Mouse (Mus musculus): ENCODE results near the gene Thsd1. TPM values are rescaled to one million over a fixed set of nuclear protein-coding genes. Genes with fewer than 3 reads are reported as not detected.

Gene Thsd1
- polyA plus RNA-seq, 1 experiment from 2014 or later = 7.3 TPM

GRCm38 (mm10) chr8:22209012-22209411 is 18.1 kb upstream of the Thsd1 start:
- Histone ChIP-seq H3K27me3 (ENCODE audit: control insufficient read depth, insufficient read depth, low read depth, low read length) (no peaks in the 10 kb centered on the region), H3K4me1 (ENCODE audit: control insufficient read depth, insufficient read depth, low read length) (no peaks in the 10 kb centered on the region), H3K9me3 (replicated peaks; ENCODE audit: control insufficient read depth, low read length, poor library complexity, severe bottlenecking) (no peaks in the 10 kb centered on the region), H3K4me3 (ENCODE audit: low read depth, low read length) (no peak overlapping the region), H3K27ac (ENCODE audit: low read length) (no peak overlapping the region), H3K9ac (ENCODE audit: low read depth, low read length) (no peak overlapping the region), H3K4me2 (ENCODE audit: low read length) (no peak overlapping the region), H3K36me3 (ENCODE audit: control insufficient read depth, insufficient read depth, low read length) (peaks cover 31% of the 10 kb centered on the region)
- WGBS = 59% methylated on average over 5 of the region's 5 CpGs
- no peak for ATAC-seq

GRCm38 (mm10) chr8:22214826-22215225 is 12.3 kb upstream of the Thsd1 start:
- Histone ChIP-seq H3K27me3 (ENCODE audit: control insufficient read depth, insufficient read depth, low read depth, low read length) (no peaks in the 10 kb centered on the region), H3K9me3 (replicated peaks; ENCODE audit: control insufficient read depth, low read length, poor library complexity, severe bottlenecking) (no peaks in the 10 kb centered on the region), H3K4me1 (ENCODE audit: control insufficient read depth, insufficient read depth, low read length) (no peaks in the 10 kb centered on the region), H3K27ac (ENCODE audit: low read length) (no peak overlapping the region), H3K36me3 (ENCODE audit: control insufficient read depth, insufficient read depth, low read length) (peaks cover 45% of the 10 kb centered on the region), H3K9ac (ENCODE audit: low read depth, low read length) (no peak overlapping the region), H3K4me2 (ENCODE audit: low read length) (no peak overlapping the region), H3K4me3 (ENCODE audit: low read depth, low read length) (no peak overlapping the region)
- no peak for ATAC-seq
- 99% methylated on average over 10 of the region's 10 CpGs for WGBS

- H3K9me3 ChIP-seq (replicated peaks; ENCODE audit: control insufficient read depth, low read length, poor library complexity, severe bottlenecking) = no peaks in the 10 kb centered on the region
- no peak for ATAC-seq
- peaks cover 12% of the 10 kb centered on the region for H3K27me3 ChIP-seq (ENCODE audit: control insufficient read depth, insufficient read depth, low read depth, low read length)
- no peak overlapping the region for H3K4me3 ChIP-seq (ENCODE audit: low read depth, low read length)
- no peak overlapping the region for H3K4me2 ChIP-seq (ENCODE audit: low read length)
- no peak overlapping the region for H3K27ac ChIP-seq (ENCODE audit: low read length)
- H3K9ac ChIP-seq (ENCODE audit: low read depth, low read length) = no peak overlapping the region
- WGBS = 67% methylated on average over 8 of the region's 8 CpGs
- no peaks in the 10 kb centered on the region; the same call in 1 of the 2 replicates for H3K36me3 ChIP-seq (ENCODE audit: control insufficient read depth, insufficient read depth, low read length)
- H3K4me1 ChIP-seq (ENCODE audit: control insufficient read depth, insufficient read depth, low read length) = peaks cover 6% of the 10 kb centered on the region
These were observed 752 bp upstream of the Thsd1 start for GRCm38 (mm10) chr8:22226361-22226760.

GRCm38 (mm10) chr8:22228621-22229020 is 1.5 kb downstream of the Thsd1 start:
- Histone ChIP-seq H3K36me3 (ENCODE audit: control insufficient read depth, insufficient read depth, low read length) (no peaks in the 10 kb centered on the region), H3K4me1 (ENCODE audit: control insufficient read depth, insufficient read depth, low read length) (peaks cover 6% of the 10 kb centered on the region), H3K4me3 (ENCODE audit: low read depth, low read length) (no peak overlapping the region), H3K9ac (ENCODE audit: low read depth, low read length) (no peak overlapping the region), H3K9me3 (replicated peaks; ENCODE audit: control insufficient read depth, low read length, poor library complexity, severe bottlenecking) (no peaks in the 10 kb centered on the region), H3K4me2 (ENCODE audit: low read length) (no peak overlapping the region), H3K27ac (ENCODE audit: low read length) (no peak overlapping the region), H3K27me3 (ENCODE audit: control insufficient read depth, insufficient read depth, low read depth, low read length) (peaks cover 12% of the 10 kb centered on the region)
- WGBS = 31% methylated on average over 7 of the region's 7 CpGs
- no peak for ATAC-seq

GRCm38 (mm10) chr8:22242986-22243385 is 15.9 kb downstream of the Thsd1 start:
- Histone ChIP-seq H3K9me3 (replicated peaks; ENCODE audit: control insufficient read depth, low read length, poor library complexity, severe bottlenecking) (no peaks in the 10 kb centered on the region), H3K27ac (ENCODE audit: low read length) (no peak overlapping the region)
- WGBS = 93% methylated on average over 9 of the region's 9 CpGs

GRCm38 (mm10) chr8:22245663-22246062 is 18.6 kb downstream of the Thsd1 start:
- no peaks in the 10 kb centered on the region for H3K9me3 ChIP-seq (replicated peaks; ENCODE audit: control insufficient read depth, low read length, poor library complexity, severe bottlenecking)
- 75% methylated on average over 1 of the region's 1 CpGs for WGBS
- no peak for ATAC-seq
- no peak overlapping the region for H3K9ac ChIP-seq (ENCODE audit: low read depth, low read length)
- no peak overlapping the region for H3K4me3 ChIP-seq (ENCODE audit: low read depth, low read length)
- no peaks in the 10 kb centered on the region for H3K36me3 ChIP-seq (ENCODE audit: control insufficient read depth, insufficient read depth, low read length)
- no peak overlapping the region for H3K27ac ChIP-seq (ENCODE audit: low read length)
- no peak overlapping the region for H3K4me2 ChIP-seq (ENCODE audit: low read length)
- no peaks in the 10 kb centered on the region for H3K27me3 ChIP-seq (ENCODE audit: control insufficient read depth, insufficient read depth, low read depth, low read length)
- H3K4me1 ChIP-seq (ENCODE audit: control insufficient read depth, insufficient read depth, low read length) = no peaks in the 10 kb centered on the region

More at GRCm38 (mm10) chr8:22242986-22243385, 15.9 kb downstream of the Thsd1 start:
- H3K4me3 ChIP-seq (ENCODE audit: low read depth, low read length) = no peak overlapping the region
- no peaks in the 10 kb centered on the region for H3K27me3 ChIP-seq (ENCODE audit: control insufficient read depth, insufficient read depth, low read depth, low read length)
- no peak for ATAC-seq
- H3K9ac ChIP-seq (ENCODE audit: low read depth, low read length) = no peak overlapping the region
- no peak overlapping the region for H3K4me2 ChIP-seq (ENCODE audit: low read length)
- H3K4me1 ChIP-seq (ENCODE audit: control insufficient read depth, insufficient read depth, low read length) = no peaks in the 10 kb centered on the region
- H3K36me3 ChIP-seq (ENCODE audit: control insufficient read depth, insufficient read depth, low read length) = no peaks in the 10 kb centered on the region

GRCm38 (mm10) chr8:22247956-22248355 is 20.8 kb downstream of the Thsd1 start:
- Histone ChIP-seq H3K4me1 (ENCODE audit: control insufficient read depth, insufficient read depth, low read length) (no peaks in the 10 kb centered on the region), H3K36me3 (ENCODE audit: control insufficient read depth, insufficient read depth, low read length) (no peaks in the 10 kb centered on the region), H3K9ac (ENCODE audit: low read depth, low read length) (no peak overlapping the region), H3K27me3 (ENCODE audit: control insufficient read depth, insufficient read depth, low read depth, low read length) (no peaks in the 10 kb centered on the region), H3K27ac (ENCODE audit: low read length) (no peak overlapping the region), H3K9me3 (replicated peaks; ENCODE audit: control insufficient read depth, low read length, poor library complexity, severe bottlenecking) (no peaks in the 10 kb centered on the region), H3K4me2 (ENCODE audit: low read length) (no peak overlapping the region), H3K4me3 (ENCODE audit: low read depth, low read length) (no peak overlapping the region)
- ATAC-seq = no peak
- WGBS = 70% methylated on average over 12 of the region's 12 CpGs

GRCm38 (mm10) chr8:22249080-22249479 is 22.0 kb downstream of the Thsd1 start:
- ATAC-seq = no peak
- no peak overlapping the region for H3K4me3 ChIP-seq (ENCODE audit: low read depth, low read length)

GRCm38 (mm10) chr8:22258946-22259450 is 31.9 kb downstream of the Thsd1 start:
- Histone ChIP-seq H3K9me3 (replicated peaks; ENCODE audit: control insufficient read depth, low read length, poor library complexity, severe bottlenecking) (peaks cover 2% of the 10 kb centered on the region; the same call in 1 of the 2 replicates), H3K4me3 (ENCODE audit: low read depth, low read length) (no peak overlapping the region), H3K4me2 (ENCODE audit: low read length) (no peak overlapping the region), H3K27me3 (ENCODE audit: control insufficient read depth, insufficient read depth, low read depth, low read length) (no peaks in the 10 kb centered on the region), H3K4me1 (ENCODE audit: control insufficient read depth, insufficient read depth, low read length) (no peaks in the 10 kb centered on the region), H3K36me3 (ENCODE audit: control insufficient read depth, insufficient read depth, low read length) (0 out of 2 replicates have a peak, but pooled peaks cover 4% of the 10 kb centered on the region), H3K27ac (ENCODE audit: low read length) (no peak overlapping the region), H3K9ac (ENCODE audit: low read depth, low read length) (no peak overlapping the region)
- ATAC-seq = no peak
- WGBS = 87% methylated on average over 18 of the region's 18 CpGs

More at GRCm38 (mm10) chr8:22249080-22249479, 22.0 kb downstream of the Thsd1 start:
- WGBS = 87% methylated on average over 9 of the region's 9 CpGs
- H3K4me2 ChIP-seq (ENCODE audit: low read length) = no peak overlapping the region
- no peak overlapping the region for H3K9ac ChIP-seq (ENCODE audit: low read depth, low read length)
- H3K27me3 ChIP-seq (ENCODE audit: control insufficient read depth, insufficient read depth, low read depth, low read length) = no peaks in the 10 kb centered on the region
- no peaks in the 10 kb centered on the region for H3K36me3 ChIP-seq (ENCODE audit: control insufficient read depth, insufficient read depth, low read length)
- H3K4me1 ChIP-seq (ENCODE audit: control insufficient read depth, insufficient read depth, low read length) = no peaks in the 10 kb centered on the region
- H3K27ac ChIP-seq (ENCODE audit: low read length) = no peak overlapping the region
- H3K9me3 ChIP-seq (replicated peaks; ENCODE audit: control insufficient read depth, low read length, poor library complexity, severe bottlenecking) = peaks cover 3% of the 10 kb centered on the region; the same call in 1 of the 2 replicates
